Mouse (Mus musculus) left cerebral cortex, postnatal 4 days (tissue): ENCODE measurements at regions not wholly inside any gene's neighbourhood (a gene's known extent, or its start where the extent isn't known, plus 50 kb on each side); places are given as distances from the start of the nearest gene placed in this dataset.
A peak's percentile ranks its signal among the peaks of the same experiment; 100 is the strongest.

Experiments
- DNase-seq: peaks from one replicate; pipeline ENCODE4 v3.0.0-alpha.2; 2022
- intact Hi-C: fragments of 180-260 bp; cut with DNase I; formaldehyde crosslinking; loops from one replicate; pipeline ENCODE4 v1.15.1; 2025

DNA sequence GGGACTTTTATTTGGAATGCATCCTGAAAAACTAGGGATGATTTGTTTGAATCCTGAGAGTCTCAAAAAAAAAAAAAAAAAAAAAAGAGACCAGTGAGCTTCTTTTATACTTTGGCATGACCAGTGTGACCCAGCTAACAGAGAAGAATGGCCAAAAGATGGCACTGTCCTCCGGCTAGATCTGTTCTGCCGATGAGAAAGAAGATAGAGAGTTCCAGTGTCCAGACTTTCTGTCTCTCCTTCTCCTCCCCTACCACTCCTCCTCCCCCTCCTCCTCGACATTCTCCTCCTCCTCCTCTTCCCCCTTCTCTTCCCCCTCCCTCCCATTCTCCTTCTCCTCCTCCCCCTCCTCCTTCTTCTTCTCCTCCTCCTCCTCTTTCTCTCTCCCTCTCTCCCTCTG is 84.6 kb upstream of the Sfswap start:
- DNase-seq: peak; percentile 43
- intact Hi-C loops: no loop called here

GRCm38 (mm10) chr5:129417516-129417915 is 83.5 kb upstream of the Sfswap start:
- intact Hi-C loops: no loop called here
- DNase-seq: no peak

- intact Hi-C loops: no loop called here
- no peak for DNase-seq
Observed at GRCm38 (mm10) chr5:129420981-129421380, 80.0 kb upstream of the Sfswap start.

DNA sequence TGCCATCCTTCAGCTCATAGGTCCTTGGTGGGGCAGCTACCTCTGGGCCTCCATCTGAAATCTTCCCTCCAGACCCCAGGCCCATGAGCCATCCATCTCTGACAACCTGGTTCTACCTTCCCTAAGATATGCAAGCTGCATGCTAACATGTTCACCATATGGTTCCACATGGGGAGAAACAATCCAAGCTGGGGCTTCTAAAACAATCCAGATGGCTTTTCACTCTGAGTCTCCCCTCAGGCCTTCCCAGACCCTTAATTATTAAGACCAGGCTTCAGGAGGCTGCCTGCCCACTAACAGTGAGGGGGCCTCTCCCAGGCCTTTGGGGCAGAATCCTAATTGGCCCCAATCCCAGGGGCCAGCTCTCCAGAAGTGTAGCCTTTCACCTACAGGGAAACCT is 71.1 kb upstream of the Sfswap start:
- DNase-seq: peak; percentile 21
- intact Hi-C loops: no loop called here

DNA sequence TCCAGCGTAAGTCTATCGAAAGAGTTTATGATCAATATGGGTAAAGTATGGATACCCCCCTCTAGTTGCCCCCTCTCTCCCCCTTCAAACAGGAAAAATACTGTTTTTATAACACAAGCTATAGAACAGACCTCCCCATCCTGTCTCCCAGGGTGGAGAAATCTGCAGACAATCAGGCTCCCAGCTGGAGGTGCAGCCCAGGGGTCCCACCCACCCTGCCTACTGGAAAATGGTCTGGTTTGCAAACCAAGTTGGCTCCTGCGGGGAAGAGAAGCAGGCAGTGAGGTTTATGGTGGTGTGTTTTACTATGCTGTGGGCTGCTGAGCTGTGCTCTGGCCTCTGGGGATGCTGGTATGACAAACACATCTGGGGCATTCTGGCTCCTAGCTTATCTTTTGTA is 70.7 kb upstream of the Sfswap start:
- no peak for DNase-seq
- intact Hi-C loops: no loop called here

- intact Hi-C loops: no loop called here
- DNase-seq: peak; percentile 71
Observed at GRCm38 (mm10) chr5:129449931-129450573, 51.0 kb upstream of the Sfswap start.
